18 mouse cellular contexts compared by ENCODE assay signal in genomic region chr17:34777680-34778325, GRCm38 (mm10). TPM values are rescaled to one million over a fixed set of nuclear protein-coding genes. Genes with fewer than 3 reads are reported as not detected.
DNase-seq lines count a peak whose midpoint lies in the region; ATAC-seq and TF ChIP-seq lines count a peak whose summit lies in the region.
"Had no signal": no experiment of that assay in that cellular context is flagged by ENCODE, and none has a peak within 500 bp of the region (broad histone marks: within the 10 kb centered on the region; RNA-seq: fewer than 3 reads in every experiment).

No protein-coding gene starts in this region.

- H3K9me3 ChIP-seq in embryonic facial prominence, embryonic 11.5 days (replicated peaks; ENCODE audit: control insufficient read depth, low read length), result no peaks in the 10 kb centered on the region
- H3K9me3 ChIP-seq in embryonic facial prominence, embryonic 10.5 days, result peaks cover 21% of the 10 kb centered on the region
- peaks cover 5% of the 10 kb centered on the region; the same call in 1 of the 2 replicates for H3K9me3 ChIP-seq in lung, embryonic 14.5 days (ENCODE audit: low read depth, low read length)
- peaks cover 18% of the 10 kb centered on the region for H3K9me3 ChIP-seq in hindbrain, embryonic 12.5 days (replicated peaks)

- no peaks in the 10 kb centered on the region for H3K4me1 ChIP-seq in embryonic facial prominence, embryonic 11.5 days (ENCODE audit: control insufficient read depth, insufficient read depth, low read length)
- H3K4me1 ChIP-seq in embryonic facial prominence, embryonic 10.5 days, result no peaks in the 10 kb centered on the region
- H3K4me1 ChIP-seq in lung, embryonic 14.5 days (ENCODE audit: insufficient read depth), result no peaks in the 10 kb centered on the region
- no peaks in the 10 kb centered on the region for H3K4me1 ChIP-seq in lung, adult 2 months (ENCODE audit: control insufficient read depth, insufficient read depth, low read length)
- H3K4me1 ChIP-seq in hindbrain, embryonic 12.5 days, result no peaks in the 10 kb centered on the region

- no peak overlapping the region for H3K27ac ChIP-seq in embryonic facial prominence, embryonic 11.5 days (replicated peaks; ENCODE audit: low read depth, low read length)
- H3K27ac ChIP-seq in embryonic facial prominence, embryonic 10.5 days (replicated peaks), result no peak overlapping the region
- H3K27ac ChIP-seq in lung, embryonic 14.5 days (ENCODE audit: low read depth), result peak overlapping the region; percentile 30; the same call in 1 of the 2 replicates
- H3K27ac ChIP-seq in hindbrain, embryonic 12.5 days, result no peak overlapping the region

- no peak for ATAC-seq in embryonic facial prominence, embryonic 11.5 days (replicated peaks; ENCODE audit: insufficient number of reproducible peaks, low FRiP score, low TSS enrichment, low read depth)
- ATAC-seq in lung, embryonic 14.5 days (ENCODE audit: insufficient read depth), result no peak
- ATAC-seq in hindbrain, embryonic 12.5 days (ENCODE audit: low FRiP score), result no peak
- no peak for ATAC-seq in megakaryocyte progenitor cell, adult 5-6 weeks (replicated peaks; ENCODE audit: poor library complexity)
- ATAC-seq: intestine, embryonic 16.5 days had no signal

- H3K4me3 ChIP-seq in embryonic facial prominence, embryonic 11.5 days (ENCODE audit: low read depth, low read length), result no peak overlapping the region
- H3K4me3 ChIP-seq in embryonic facial prominence, embryonic 10.5 days, result no peak overlapping the region
- no peak overlapping the region for H3K4me3 ChIP-seq in lung, embryonic 14.5 days (ENCODE audit: low read depth, low read length)
- no peak overlapping the region for H3K4me3 ChIP-seq in lung, adult 2 months (replicated peaks; ENCODE audit: extremely low read depth, low read depth, low read length)
- H3K4me3 ChIP-seq in hindbrain, embryonic 12.5 days, result no peak overlapping the region

- no peak overlapping the region for H3K4me2 ChIP-seq in embryonic facial prominence, embryonic 11.5 days (ENCODE audit: low read depth, low read length)
- H3K4me2 ChIP-seq in lung, embryonic 14.5 days, result no peak overlapping the region
- no peak overlapping the region for H3K4me2 ChIP-seq in hindbrain, embryonic 12.5 days (replicated peaks)

- no peak overlapping the region for H3K9ac ChIP-seq in embryonic facial prominence, embryonic 11.5 days (replicated peaks; ENCODE audit: low read length)
- no peak overlapping the region for H3K9ac ChIP-seq in lung, embryonic 14.5 days
- no peak overlapping the region for H3K9ac ChIP-seq in hindbrain, embryonic 12.5 days

- peak; percentile 8 for DNase-seq in embryonic facial prominence, embryonic 11.5 days (ENCODE audit: low spot score)
- DNase-seq in embryonic facial prominence, embryonic 10.5 days (ENCODE audit: low spot score), result no peak
- peak; percentile 34 for DNase-seq in lung, embryonic 14.5 days
- no peak for DNase-seq in lung, adult 2 months
- DNase-seq in layer of hippocampus, adult 8-10 months (ENCODE audit: low spot score in 2 of 2), result peak; percentile 34 to 65
- DNase-seq in right cerebral cortex, postnatal 25 days, result peak; percentile 37
- DNase-seq: adrenal gland, postnatal 10 days; cerebellum, adult 11 months; kidney, postnatal 14 days; liver; lung, postnatal 14 days; midbrain, embryonic 14.5 days had no signal

- no peak for TF ChIP-seq POLR2A in lung, adult 2 months (IDR thresholded peaks at IDR 0.05; ENCODE audit: borderline replicate concordance, extremely low read depth, low read depth, low read length)

- TF ChIP-seq CTCF in lung, embryonic 14.5 days (IDR thresholded peaks at IDR 0.05; ENCODE audit: low read depth), result no peak
- TF ChIP-seq CTCF in lung, adult 2 months (IDR thresholded peaks at IDR 0.05; ENCODE audit: insufficient read depth, low read length), result no peak

- no peaks in the 10 kb centered on the region for H3K27me3 ChIP-seq in embryonic facial prominence, embryonic 11.5 days (ENCODE audit: control insufficient read depth, insufficient read depth, low read length)
- H3K27me3 ChIP-seq in embryonic facial prominence, embryonic 10.5 days (replicated peaks; ENCODE audit: low read depth, poor library complexity, severe bottlenecking), result no peaks in the 10 kb centered on the region
- H3K27me3 ChIP-seq in lung, embryonic 14.5 days (ENCODE audit: insufficient read depth, low read length), result no peaks in the 10 kb centered on the region
- no peaks in the 10 kb centered on the region for H3K27me3 ChIP-seq in hindbrain, embryonic 12.5 days

- no peaks in the 10 kb centered on the region for H3K36me3 ChIP-seq in embryonic facial prominence, embryonic 11.5 days (replicated peaks; ENCODE audit: control insufficient read depth, insufficient read depth, low read depth, low read length)
- no peaks in the 10 kb centered on the region for H3K36me3 ChIP-seq in embryonic facial prominence, embryonic 10.5 days (replicated peaks)
- H3K36me3 ChIP-seq in lung, embryonic 14.5 days (ENCODE audit: insufficient read depth), result no peaks in the 10 kb centered on the region
- H3K36me3 ChIP-seq in hindbrain, embryonic 12.5 days, result no peaks in the 10 kb centered on the region

- 82% methylated on average over 9 of the region's 9 CpGs for WGBS in embryonic facial prominence, embryonic 11.5 days
- 78% methylated on average over 9 of the region's 9 CpGs for WGBS in embryonic facial prominence, embryonic 10.5 days
- WGBS in lung, embryonic 14.5 days, result 57% methylated on average over 9 of the region's 9 CpGs
- 65% methylated on average over 9 of the region's 9 CpGs for WGBS in lung, adult 2 months
- WGBS in hindbrain, embryonic 12.5 days, result 79% methylated on average over 8 of the region's 9 CpGs

RNA-seq across cellular contexts. Expression of gene Cyp21a1, which starts 26.6 kb away (rescaled TPM):
- polyA plus RNA-seq in embryonic facial prominence, embryonic 11.5 days (2014; fragmentation: Nextera tagmentation; extraction: Ambion mirVana), result not detected in 2 replicates
- polyA plus RNA-seq in embryonic facial prominence, embryonic 10.5 days (2016; fragmentation: Nextera tagmentation; extraction: Ambion mirVana), result not detected in 2 replicates
- not detected in 2 replicates for polyA plus RNA-seq in lung, embryonic 14.5 days (2014; fragmentation: Nextera tagmentation; extraction: Ambion mirVana)
- 0.19 and 0.27 TPM in 2 replicates for polyA plus RNA-seq in lung, adult 2 months (2012; rRNA removed)
- 1 to 10 TPM; 2.7 to 3.2 (median 3.0) TPM for total RNA-seq in layer of hippocampus, adult 8-10 months (2022)
- polyA plus RNA-seq in hindbrain, embryonic 12.5 days (2016; fragmentation: Nextera tagmentation; extraction: Ambion mirVana), result not detected in 2 replicates
- not detected in 2 replicates for total RNA-seq in megakaryocyte progenitor cell, adult 5-6 weeks (2015)
- not detected in 2 replicates for total RNA-seq in megakaryocyte progenitor cell, adult 5-6 weeks (2017)
- total RNA-seq: granulocyte monocyte progenitor cell, adult 5-6 weeks; heart, postnatal 25 days had no signal
- polyA plus RNA-seq: midbrain, embryonic 14.5 days; neural tube, embryonic 11.5 days had no signal

RNA-seq across cellular contexts. Expression of gene C4b, which starts 34.1 kb away (rescaled TPM):
- not detected in 2 replicates for polyA plus RNA-seq in embryonic facial prominence, embryonic 11.5 days (2014; fragmentation: Nextera tagmentation; extraction: Ambion mirVana)
- not detected in 2 replicates for polyA plus RNA-seq in embryonic facial prominence, embryonic 10.5 days (2016; fragmentation: Nextera tagmentation; extraction: Ambion mirVana)
- not detected in 2 replicates for polyA plus RNA-seq in lung, embryonic 14.5 days (2014; fragmentation: Nextera tagmentation; extraction: Ambion mirVana)
- 136 and 137 TPM in 2 replicates for polyA plus RNA-seq in lung, adult 2 months (2012; rRNA removed)
- 100 to 1,000 TPM in 2 of 4 experiments, 10 to 100 TPM in 2; 45.7 to 391 (median 199) TPM for total RNA-seq in layer of hippocampus, adult 8-10 months (2022)
- not detected in 2 replicates for polyA plus RNA-seq in hindbrain, embryonic 12.5 days (2016; fragmentation: Nextera tagmentation; extraction: Ambion mirVana)
- 0.12 and 0.27 TPM in 2 replicates for total RNA-seq in megakaryocyte progenitor cell, adult 5-6 weeks (2015)
- total RNA-seq in megakaryocyte progenitor cell, adult 5-6 weeks (2017), result 0.03 and 0.12 TPM in 2 replicates
- total RNA-seq: granulocyte monocyte progenitor cell, adult 5-6 weeks had no signal
- polyA plus RNA-seq: neural tube, embryonic 11.5 days had no signal

RNA-seq across cellular contexts. Expression of gene Stk19, which starts 58.9 kb away (rescaled TPM):
- polyA plus RNA-seq in embryonic facial prominence, embryonic 11.5 days (2014; fragmentation: Nextera tagmentation; extraction: Ambion mirVana), result 14.4 and 18.4 TPM in 2 replicates
- 24.6 and 26.4 TPM in 2 replicates for polyA plus RNA-seq in embryonic facial prominence, embryonic 10.5 days (2016; fragmentation: Nextera tagmentation; extraction: Ambion mirVana)
- 22.2 and 25.0 TPM in 2 replicates for polyA plus RNA-seq in lung, embryonic 14.5 days (2014; fragmentation: Nextera tagmentation; extraction: Ambion mirVana)
- polyA plus RNA-seq in lung, adult 2 months (2012; rRNA removed), result 45.1 and 46.0 TPM in 2 replicates
- total RNA-seq in layer of hippocampus, adult 8-10 months (2022), result 10 to 100 TPM; 52.3 to 70.3 (median 58.1) TPM
- 25.0 and 26.7 TPM in 2 replicates for polyA plus RNA-seq in hindbrain, embryonic 12.5 days (2016; fragmentation: Nextera tagmentation; extraction: Ambion mirVana)
- total RNA-seq in megakaryocyte progenitor cell, adult 5-6 weeks (2015), result 19.6 and 27.3 TPM in 2 replicates
- total RNA-seq in megakaryocyte progenitor cell, adult 5-6 weeks (2017), result 17.0 and 31.8 TPM in 2 replicates

RNA-seq across cellular contexts. Expression of gene Dxo, which starts 59.0 kb away (rescaled TPM):
- 65.3 and 68.1 TPM in 2 replicates for polyA plus RNA-seq in embryonic facial prominence, embryonic 11.5 days (2014; fragmentation: Nextera tagmentation; extraction: Ambion mirVana)
- 78.1 and 88.8 TPM in 2 replicates for polyA plus RNA-seq in embryonic facial prominence, embryonic 10.5 days (2016; fragmentation: Nextera tagmentation; extraction: Ambion mirVana)
- 56.0 and 71.5 TPM in 2 replicates for polyA plus RNA-seq in lung, embryonic 14.5 days (2014; fragmentation: Nextera tagmentation; extraction: Ambion mirVana)
- 45.6 and 58.1 TPM in 2 replicates for polyA plus RNA-seq in lung, adult 2 months (2012; rRNA removed)
- 10 to 100 TPM; 33.0 to 42.4 (median 34.4) TPM for total RNA-seq in layer of hippocampus, adult 8-10 months (2022)
- 62.5 and 70.2 TPM in 2 replicates for polyA plus RNA-seq in hindbrain, embryonic 12.5 days (2016; fragmentation: Nextera tagmentation; extraction: Ambion mirVana)
- total RNA-seq in megakaryocyte progenitor cell, adult 5-6 weeks (2015), result 20.2 and 33.2 TPM in 2 replicates
- total RNA-seq in megakaryocyte progenitor cell, adult 5-6 weeks (2017), result 18.8 and 28.9 TPM in 2 replicates

Comparison
In these comparisons a context has a peak if more than half of its experiments do, and no peak if none do; other contexts are left out.
1. DNase-seq: peak in embryonic facial prominence, embryonic 11.5 days (single experiment), lung, embryonic 14.5 days (single experiment), layer of hippocampus, adult 8-10 months (2 of 2) and right cerebral cortex, postnatal 25 days (single experiment); none in embryonic facial prominence, embryonic 10.5 days (single experiment) and lung, adult 2 months (single experiment).
2. RNA of gene C4b, which starts 34.1 kb away (polyA plus RNA-seq): 136 to 137 TPM in lung, adult 2 months; not detected in lung, embryonic 14.5 days, not detected in embryonic facial prominence, embryonic 11.5 days, not detected in hindbrain, embryonic 12.5 days and not detected in embryonic facial prominence, embryonic 10.5 days; every median in the first group is over 100 times any median in the second.